Mouse (Mus musculus) kidney, adult 2 months (tissue): ENCODE results near the gene Gm10282. TPM values are rescaled to one million over a fixed set of nuclear protein-coding genes. Genes with fewer than 3 reads are reported as not detected.

ENCODE experiments used
- DNase-seq: peaks from one replicate; pipeline ENCODE4 v3.0.0; 2021
- H3K27ac ChIP-seq: fragments of 200-500 bp; 2 replicates; pipeline ENCODE4 v1.5.1; 2012; ENCODE audit warnings: low read depth, low read length, control low read depth, inconsistent platforms; ENCODE audit not compliant: insufficient read depth
- H3K27me3 ChIP-seq: fragments of 200-500 bp; replicated peaks from 2 replicates; pipeline ENCODE4 v1.6.1; 2012; ENCODE audit warnings: mild to moderate bottlenecking, moderate library complexity, low read length, inconsistent platforms; ENCODE audit not compliant: control insufficient read depth, insufficient read depth
- H3K36me3 ChIP-seq: fragments of 200-500 bp; 2 replicates; pipeline ENCODE4 v1.6.1; 2012; ENCODE audit warnings: mild to moderate bottlenecking, moderate library complexity, low read length, inconsistent platforms; ENCODE audit not compliant: control insufficient read depth, insufficient read depth
- H3K4me1 ChIP-seq: fragments of 200-500 bp; 2 replicates; pipeline ENCODE4 v1.6.1; 2011; ENCODE audit warnings: low read length; ENCODE audit not compliant: control insufficient read depth, insufficient read depth
- H3K4me3 ChIP-seq: fragments of 200-500 bp; 2 replicates; pipeline ENCODE4 v1.5.1; 2011; ENCODE audit warnings: mild to moderate bottlenecking, low read depth, low read length, control low read depth; ENCODE audit not compliant: insufficient read depth
- CTCF ChIP-seq: fragments of 200-500 bp; conservative IDR thresholded peaks from 2 replicates; pipeline ENCODE4 v1.5.1; 2011; ENCODE audit warnings: low read depth, mild to moderate bottlenecking, control low read depth, low read length, moderate library complexity, mixed read lengths; ENCODE audit not compliant: insufficient read depth, insufficient read length
- POLR2A ChIP-seq: fragments of 200-500 bp; IDR thresholded peaks from one replicate; pipeline ENCODE4 v1.6.1; 2011; ENCODE audit warnings: low read depth, low read length, control low read depth
- WGBS: fragments of 180-500 bp; shearing (Covaris S2); methylation state at CpG from one replicate; pipeline ENCODE4 v1.1.7; 2018; 5-methylcytosine and 5-hydroxymethylcytosine counted together
- polyA plus RNA-seq: library from polyadenylated mRNA; depleted of rRNA; stranded (reverse); fragments of >200 nt; gene quantifications from 2 replicates; pipeline ENCODE4 v1.2.3, GENCODE M21; 2012

Gm10282 gene
- polyA plus RNA-seq, 1 experiment = 2.8 TPM

DNA sequence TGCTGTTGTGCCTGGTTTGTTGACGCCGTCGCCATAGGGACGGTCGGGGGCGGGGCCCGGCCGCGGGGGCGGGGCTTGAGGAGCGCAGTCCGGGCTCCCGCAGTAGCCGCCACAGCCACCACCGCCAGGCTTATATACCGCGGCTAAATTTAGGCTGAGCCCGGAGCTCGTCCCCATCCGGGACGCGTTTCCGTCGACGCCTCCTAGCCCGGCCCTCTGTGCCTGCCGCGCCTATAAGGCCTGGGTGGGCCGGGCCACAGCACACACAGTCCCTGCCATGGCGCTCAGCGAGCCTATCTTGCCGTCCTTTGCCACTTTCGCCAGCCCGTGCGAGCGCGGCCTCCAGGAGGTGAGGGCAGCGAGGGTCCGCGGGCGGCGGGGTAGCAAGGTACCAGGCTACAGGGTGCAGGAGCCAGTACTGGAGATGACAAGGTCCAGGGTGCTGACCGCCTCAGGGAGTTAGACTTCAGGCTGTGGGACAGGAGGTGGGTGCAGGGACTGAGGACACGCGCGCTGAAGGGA is 13.8 kb upstream of the Gm10282 start, which contains the start of gene Klf2:
Gene Klf2 (plus strand): TSS at position 233 of the 522 bp plus-strand sequence.
- peak; percentile 97 for DNase-seq
- Histone ChIP-seq H3K36me3 (no peaks in the 10 kb centered on the region), H3K4me1 (no peaks in the 10 kb centered on the region), H3K27me3 (no peaks in the 10 kb centered on the region), H3K4me3 (peak within 1 kb of the TSS; percentile 63), H3K27ac (peak within 1 kb of the TSS; percentile 70)
- TF ChIP-seq CTCF = no peak
- TF ChIP-seq POLR2A = peak; percentile 97
- under 1% methylated on average over 46 of the region's 46 CpGs for WGBS

GRCm38 (mm10) chr8:72317741-72318301 is 12.8 kb upstream of the Gm10282 start:
- H3K27ac ChIP-seq = no peak overlapping the region
- DNase-seq = no peak
- WGBS = 79% methylated on average over 5 of the region's 5 CpGs
- no peak overlapping the region for H3K4me3 ChIP-seq
- H3K4me1 ChIP-seq = no peaks in the 10 kb centered on the region
- H3K27me3 ChIP-seq = no peaks in the 10 kb centered on the region
- TF ChIP-seq POLR2A = no peak
- TF ChIP-seq CTCF = no peak
- H3K36me3 ChIP-seq = no peaks in the 10 kb centered on the region

- DNase-seq = no peak
Measured at GRCm38 (mm10) chr8:72316053-72316695, 11.1 kb upstream of the Gm10282 start.

DNA sequence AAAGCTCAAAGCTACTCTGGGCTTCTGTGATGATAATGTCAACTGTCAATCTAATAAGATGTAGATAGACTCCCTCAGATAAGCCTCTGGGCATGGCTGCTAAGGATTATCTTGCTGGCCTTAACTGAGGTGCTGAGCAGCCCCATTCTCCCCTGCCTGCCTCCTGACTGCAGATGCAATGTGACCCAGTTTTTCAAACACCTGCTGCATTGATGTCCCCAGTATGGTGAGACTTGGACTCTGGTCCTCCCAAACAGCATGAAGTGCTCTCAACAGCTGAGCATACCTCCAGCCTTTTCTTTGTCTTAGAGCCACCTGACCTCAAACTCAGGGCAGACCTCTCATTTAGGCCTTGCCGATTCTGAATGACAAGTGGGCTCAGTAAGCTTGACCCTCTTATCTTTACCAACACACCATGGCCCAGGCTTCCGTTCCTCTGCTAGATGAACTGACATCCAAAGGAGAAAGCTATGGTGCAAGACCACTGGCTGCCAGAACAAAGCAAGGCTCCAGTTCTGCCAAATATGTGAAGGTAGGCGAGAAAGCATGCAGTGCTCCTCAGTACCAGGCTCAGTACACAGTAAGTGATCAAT is 8.0 kb upstream of the Gm10282 start:
- DNase-seq = no peak
- Histone ChIP-seq H3K4me3 (no peak overlapping the region), H3K27ac (no peak overlapping the region), H3K36me3 (no peaks in the 10 kb centered on the region), H3K4me1 (peaks cover 4% of the 10 kb centered on the region; the same call in 1 of the 2 replicates), H3K27me3 (no peaks in the 10 kb centered on the region)
- WGBS = 90% methylated on average over 3 of the region's 3 CpGs
- TF ChIP-seq POLR2A (no peak), CTCF (no peak)

More at GRCm38 (mm10) chr8:72316053-72316695, 11.1 kb upstream of the Gm10282 start:
- Histone ChIP-seq H3K4me1 (0 out of 2 replicates have a peak, but pooled peaks cover 2% of the 10 kb centered on the region), H3K27ac (no peak overlapping the region), H3K36me3 (no peaks in the 10 kb centered on the region), H3K4me3 (no peak overlapping the region), H3K27me3 (no peaks in the 10 kb centered on the region)
- WGBS = 91% methylated on average over 10 of the region's 10 CpGs
- TF ChIP-seq CTCF = no peak
- no peak for TF ChIP-seq POLR2A

- 36% methylated on average over 8 of the region's 8 CpGs for WGBS
- Histone ChIP-seq H3K4me1 (peaks cover 4% of the 10 kb centered on the region; the same call in 1 of the 2 replicates), H3K27me3 (no peaks in the 10 kb centered on the region), H3K27ac (no peak overlapping the region), H3K4me3 (no peak overlapping the region), H3K36me3 (no peaks in the 10 kb centered on the region)
- DNase-seq = peak; percentile 93
- TF ChIP-seq CTCF (no peak), POLR2A (no peak)
Measured at GRCm38 (mm10) chr8:72310849-72311506, 5.9 kb upstream of the Gm10282 start.

GRCm38 (mm10) chr8:72308276-72308675 is 3.2 kb upstream of the Gm10282 start:
- DNase-seq = peak; percentile 67
- Histone ChIP-seq H3K36me3 (no peaks in the 10 kb centered on the region), H3K27me3 (no peaks in the 10 kb centered on the region), H3K4me3 (no peak overlapping the region), H3K4me1 (peaks cover 4% of the 10 kb centered on the region; the same call in 1 of the 2 replicates), H3K27ac (no peak overlapping the region)
- no peak for TF ChIP-seq POLR2A
- TF ChIP-seq CTCF = no peak
- WGBS = 38% methylated on average over 6 of the region's 6 CpGs
